27 mouse cellular contexts compared by ENCODE assay signal in genomic region chr5:34174021-34174420, GRCm38 (mm10). TPM values are rescaled to one million over a fixed set of nuclear protein-coding genes. Genes with fewer than 3 reads are reported as not detected.
DNase-seq lines count a peak whose midpoint lies in the region; ATAC-seq and TF ChIP-seq lines count a peak whose summit lies in the region.
"Had no signal": no experiment of that assay in that cellular context is flagged by ENCODE, and none has a peak within 500 bp of the region (broad histone marks: within the 10 kb centered on the region; RNA-seq: fewer than 3 reads in every experiment).

No protein-coding gene starts in this region.

- no peak overlapping the region for H3K27ac ChIP-seq in intestine, embryonic 14.5 days (ENCODE audit: low read depth)
- no peak overlapping the region for H3K27ac ChIP-seq in intestine, postnatal 0 days (ENCODE audit: low read depth, low read length)
- no peak overlapping the region for H3K27ac ChIP-seq in midbrain, embryonic 16.5 days (ENCODE audit: low read length)
- H3K27ac ChIP-seq: forebrain, embryonic 13.5 days; heart, embryonic 13.5 days; hindbrain, embryonic 10.5 days; hindbrain, embryonic 15.5 days; left cerebral cortex, adult 2 months; liver, embryonic 13.5 days; macrophage; midbrain, embryonic 13.5 days; stomach, postnatal 0 days had no signal

- no peaks in the 10 kb centered on the region for H3K9me3 ChIP-seq in intestine, embryonic 14.5 days (ENCODE audit: control insufficient read depth, low read length)
- H3K9me3 ChIP-seq in intestine, postnatal 0 days (ENCODE audit: control insufficient read depth) = no peaks in the 10 kb centered on the region
- no peaks in the 10 kb centered on the region for H3K9me3 ChIP-seq in midbrain, embryonic 16.5 days (replicated peaks; ENCODE audit: control insufficient read depth, low read length, poor library complexity, severe bottlenecking)
- H3K9me3 ChIP-seq: forebrain, embryonic 13.5 days; heart, embryonic 13.5 days; hindbrain, embryonic 10.5 days; hindbrain, embryonic 15.5 days; liver, embryonic 13.5 days; midbrain, embryonic 13.5 days had no signal

- ATAC-seq in intestine, embryonic 14.5 days (replicated peaks; ENCODE audit: low FRiP score, low TSS enrichment, low read depth) = no peak
- no peak for ATAC-seq in intestine, postnatal 0 days
- ATAC-seq in midbrain, embryonic 16.5 days = no peak
- ATAC-seq: CD4-positive, CD25-positive, alpha-beta regulatory T cell, adult 4 months; forebrain, embryonic 13.5 days; inflammation-experienced regulatory T-cells, adult 6 months; lung, postnatal 0 days; midbrain, embryonic 13.5 days had no signal

- H3K4me2 ChIP-seq in intestine, embryonic 14.5 days (ENCODE audit: low read length) = no peak overlapping the region
- H3K4me2 ChIP-seq in intestine, postnatal 0 days (replicated peaks; ENCODE audit: low read depth) = no peak overlapping the region
- H3K4me2 ChIP-seq in midbrain, embryonic 16.5 days (ENCODE audit: low read length) = no peak overlapping the region
- H3K4me2 ChIP-seq: forebrain, embryonic 13.5 days; heart, embryonic 13.5 days; hindbrain, embryonic 15.5 days; liver, embryonic 13.5 days; midbrain, embryonic 13.5 days had no signal

- no peak overlapping the region for H3K4me3 ChIP-seq in intestine, embryonic 14.5 days (ENCODE audit: low read depth, low read length)
- H3K4me3 ChIP-seq in intestine, postnatal 0 days (ENCODE audit: low read depth, low read length) = no peak overlapping the region
- H3K4me3 ChIP-seq in midbrain, embryonic 16.5 days (ENCODE audit: low read depth, low read length) = no peak overlapping the region
- H3K4me3 ChIP-seq: forebrain, embryonic 13.5 days; heart, embryonic 13.5 days; hindbrain, embryonic 10.5 days; hindbrain, embryonic 15.5 days; left cerebral cortex, adult 2 months; liver, embryonic 13.5 days; midbrain, embryonic 13.5 days had no signal

- no peak overlapping the region for H3K9ac ChIP-seq in intestine, embryonic 14.5 days (ENCODE audit: low read length)
- H3K9ac ChIP-seq in intestine, postnatal 0 days (ENCODE audit: low read depth, low read length) = no peak overlapping the region
- no peak overlapping the region for H3K9ac ChIP-seq in midbrain, embryonic 16.5 days (ENCODE audit: low read depth, low read length)
- H3K9ac ChIP-seq: forebrain, embryonic 13.5 days; heart, embryonic 13.5 days; hindbrain, embryonic 15.5 days; liver, embryonic 13.5 days; midbrain, embryonic 13.5 days had no signal

- peak; percentile 43 for DNase-seq in intestine, embryonic 14.5 days (ENCODE audit: low spot score)
- peak; percentile 34 for DNase-seq in cerebellum, adult 11-12 months
- DNase-seq in cerebellum, adult 8-10 months = peak; percentile 21
- DNase-seq in testis, postnatal 10 days (ENCODE audit: low spot score) = peak; percentile 43
- DNase-seq in lung, postnatal 36 days = no peak
- DNase-seq: adrenal gland, postnatal 36 days; gastrocnemius, postnatal 36 days; heart, postnatal 10 days; kidney, adult 2 months; kidney, postnatal 36 days; liver, embryonic 13.5 days; lung, adult 18-20 months; right cerebral cortex, postnatal 4 days; thymus, postnatal 4 days had no signal

- H3K4me1 ChIP-seq in intestine, embryonic 14.5 days (replicated peaks; ENCODE audit: control insufficient read depth, insufficient read depth, low read length) = 0 out of 2 replicates have a peak, but pooled peaks cover 3% of the 10 kb centered on the region
- no peaks in the 10 kb centered on the region; the same call in 1 of the 2 replicates for H3K4me1 ChIP-seq in intestine, postnatal 0 days (replicated peaks; ENCODE audit: control insufficient read depth, insufficient read depth, low read length)
- H3K4me1 ChIP-seq in midbrain, embryonic 16.5 days (ENCODE audit: control insufficient read depth, insufficient read depth, low read length) = 0 out of 2 replicates have a peak, but pooled peaks cover 2% of the 10 kb centered on the region

- TF ChIP-seq CTCF in intestine, postnatal 0 days (IDR thresholded peaks at IDR 0.05; ENCODE audit: low read depth) = no peak

- 52% methylated on average over 2 of the region's 2 CpGs for WGBS in intestine, embryonic 14.5 days
- WGBS in intestine, postnatal 0 days = 74% methylated on average over 2 of the region's 2 CpGs
- 77% methylated on average over 2 of the region's 2 CpGs for WGBS in midbrain, embryonic 16.5 days

- H3K27me3 ChIP-seq in intestine, embryonic 14.5 days (replicated peaks; ENCODE audit: control insufficient read depth, insufficient read depth, low read length) = no peaks in the 10 kb centered on the region
- no peaks in the 10 kb centered on the region for H3K27me3 ChIP-seq in intestine, postnatal 0 days (replicated peaks; ENCODE audit: control insufficient read depth, insufficient read depth, low read length)
- no peaks in the 10 kb centered on the region for H3K27me3 ChIP-seq in midbrain, embryonic 16.5 days (ENCODE audit: control insufficient read depth, insufficient read depth, low read depth, low read length)
- H3K27me3 ChIP-seq: forebrain, embryonic 13.5 days; heart, embryonic 13.5 days; hindbrain, embryonic 15.5 days; liver, embryonic 13.5 days; midbrain, embryonic 13.5 days had no signal

- peaks cover 54% of the 10 kb centered on the region for H3K36me3 ChIP-seq in intestine, embryonic 14.5 days (ENCODE audit: control insufficient read depth, insufficient read depth, low read length)
- peaks cover 56% of the 10 kb centered on the region for H3K36me3 ChIP-seq in intestine, postnatal 0 days (ENCODE audit: control insufficient read depth, insufficient read depth)
- peaks cover 44% of the 10 kb centered on the region for H3K36me3 ChIP-seq in midbrain, embryonic 16.5 days (ENCODE audit: control insufficient read depth, insufficient read depth, low read length)

RNA-seq across cellular contexts. Expression of gene Haus3, which starts 4.7 kb away (rescaled TPM):
- 30.4 and 33.3 TPM in 2 replicates for polyA plus RNA-seq in intestine, embryonic 14.5 days (2014; fragmentation: Nextera tagmentation; extraction: Ambion mirVana)
- polyA plus RNA-seq in intestine, postnatal 0 days (2015; fragmentation: Nextera tagmentation; extraction: Ambion mirVana) = 9.6 and 10.1 TPM in 2 replicates
- polyA plus RNA-seq in midbrain, embryonic 16.5 days (2015; fragmentation: Nextera tagmentation; extraction: Ambion mirVana) = 10.5 and 14.4 TPM in 2 replicates

RNA-seq across cellular contexts. Expression of gene Poln, which starts 4.8 kb away (rescaled TPM):
- 0.60 and 0.75 TPM in 2 replicates for polyA plus RNA-seq in intestine, embryonic 14.5 days (2014; fragmentation: Nextera tagmentation; extraction: Ambion mirVana)
- polyA plus RNA-seq in intestine, postnatal 0 days (2015; fragmentation: Nextera tagmentation; extraction: Ambion mirVana) = 0.41 TPM in 1 of 2 replicates, not detected in the other
- 0.18 and 0.26 TPM in 2 replicates for polyA plus RNA-seq in midbrain, embryonic 16.5 days (2015; fragmentation: Nextera tagmentation; extraction: Ambion mirVana)
- polyA plus RNA-seq: macrophage had no signal

RNA-seq across cellular contexts. Expression of gene Mxd4, which starts 13.5 kb away (rescaled TPM):
- polyA plus RNA-seq in intestine, embryonic 14.5 days (2014; fragmentation: Nextera tagmentation; extraction: Ambion mirVana) = 26.2 and 29.1 TPM in 2 replicates
- 14.1 and 17.7 TPM in 2 replicates for polyA plus RNA-seq in intestine, postnatal 0 days (2015; fragmentation: Nextera tagmentation; extraction: Ambion mirVana)
- polyA plus RNA-seq in midbrain, embryonic 16.5 days (2015; fragmentation: Nextera tagmentation; extraction: Ambion mirVana) = 32.0 and 33.9 TPM in 2 replicates
